Mouse (Mus musculus) liver, embryonic 14.5 days (tissue): ENCODE results near the gene Paqr8.

Source experiments
- CTCF ChIP-seq: IDR thresholded peaks from 2 replicates; pipeline ENCODE4 v1.5.1; 2016; ENCODE audit warnings: antibody characterized with exemption, low read depth, control low read depth
- EP300 ChIP-seq: IDR thresholded peaks from 2 replicates; pipeline ENCODE4 v1.6.1; 2016; ENCODE audit warnings: antibody characterized with exemption, low read depth

GRCm38 (mm10) chr1:20974341-20975135, 84.1 kb downstream of the Paqr8 start:
- TF ChIP-seq CTCF (no peak), EP300 (no peak)
